In genomic region chr5:34335539-34336096, GRCm38 (mm10) we compare ENCODE assay signal across 7 mouse cellular contexts. TPM values are rescaled to one million over a fixed set of nuclear protein-coding genes. Genes with fewer than 3 reads are reported as not detected.
DNase-seq lines count a peak whose midpoint lies in the region; ATAC-seq and TF ChIP-seq lines count a peak whose summit lies in the region.

No protein-coding gene starts in this region.

- H3K4me3 ChIP-seq in testis, adult 2 months (ENCODE audit: control insufficient read depth, low read depth, low read length) = peak overlapping the region; percentile 93
- peak overlapping the region; percentile 94 for H3K4me3 ChIP-seq in embryonic facial prominence, embryonic 13.5 days
- H3K4me3 ChIP-seq in kidney, embryonic 16.5 days (ENCODE audit: low read length) = peak overlapping the region; percentile 98
- H3K4me3 ChIP-seq in midbrain, embryonic 12.5 days = peak overlapping the region; percentile 99

- H3K4me1 ChIP-seq in testis, adult 2 months (ENCODE audit: control insufficient read depth, insufficient read depth, low read length) = peaks cover 6% of the 10 kb centered on the region
- H3K4me1 ChIP-seq in embryonic facial prominence, embryonic 13.5 days = peaks cover 17% of the 10 kb centered on the region
- H3K4me1 ChIP-seq in kidney, embryonic 16.5 days (ENCODE audit: insufficient read depth, low read length) = peaks cover 23% of the 10 kb centered on the region
- H3K4me1 ChIP-seq in midbrain, embryonic 12.5 days = peaks cover 20% of the 10 kb centered on the region

- no peaks in the 10 kb centered on the region for H3K9me3 ChIP-seq in embryonic facial prominence, embryonic 13.5 days
- no peaks in the 10 kb centered on the region for H3K9me3 ChIP-seq in kidney, embryonic 16.5 days (ENCODE audit: low read length)
- no peaks in the 10 kb centered on the region for H3K9me3 ChIP-seq in midbrain, embryonic 12.5 days

- H3K4me2 ChIP-seq in embryonic facial prominence, embryonic 13.5 days = peak overlapping the region; percentile 88
- peak overlapping the region; percentile 83 for H3K4me2 ChIP-seq in kidney, embryonic 16.5 days (replicated peaks; ENCODE audit: low read depth, low read length)
- H3K4me2 ChIP-seq in midbrain, embryonic 12.5 days (replicated peaks) = peak overlapping the region; percentile 82

- 1% methylated on average over 21 of the region's 21 CpGs for WGBS in embryonic facial prominence, embryonic 13.5 days
- whole genome bisulfite sequencing in kidney, embryonic 16.5 days = 1% methylated on average over 21 of the region's 21 CpGs
- 3% methylated on average over 21 of the region's 21 CpGs for WGBS in midbrain, embryonic 12.5 days

- TF ChIP-seq POLR2A in testis, adult 2 months (IDR thresholded peaks at IDR 0.05; ENCODE audit: control insufficient read depth, low read depth, low read length) = no peak

- peak overlapping the region; percentile 97 for H3K27ac ChIP-seq in testis, adult 2 months (ENCODE audit: control insufficient read depth, insufficient read depth, low read depth, low read length)
- peak overlapping the region; percentile 93 for H3K27ac ChIP-seq in embryonic facial prominence, embryonic 13.5 days
- H3K27ac ChIP-seq in kidney, embryonic 16.5 days (ENCODE audit: low read length) = peak overlapping the region; percentile 92
- peak overlapping the region; percentile 85 for H3K27ac ChIP-seq in midbrain, embryonic 12.5 days (replicated peaks)

- peak overlapping the region; percentile 99 for H3K9ac ChIP-seq in embryonic facial prominence, embryonic 13.5 days
- H3K9ac ChIP-seq in kidney, embryonic 16.5 days (replicated peaks; ENCODE audit: low read length) = peak overlapping the region; percentile 98
- peak overlapping the region; percentile 94 for H3K9ac ChIP-seq in midbrain, embryonic 12.5 days (replicated peaks)

- H3K27me3 ChIP-seq in testis, adult 2 months (ENCODE audit: control insufficient read depth, insufficient read depth, low read length) = no peaks in the 10 kb centered on the region
- no peaks in the 10 kb centered on the region for H3K27me3 ChIP-seq in embryonic facial prominence, embryonic 13.5 days
- H3K27me3 ChIP-seq in kidney, embryonic 16.5 days (ENCODE audit: insufficient read depth, low read length) = no peaks in the 10 kb centered on the region
- no peaks in the 10 kb centered on the region for H3K27me3 ChIP-seq in midbrain, embryonic 12.5 days

- peak; percentile 34 for ATAC-seq in embryonic facial prominence, embryonic 13.5 days (ENCODE audit: insufficient number of reproducible peaks, insufficient read depth, low FRiP score, low TSS enrichment, low read depth)
- peak; percentile 78 for ATAC-seq in kidney, embryonic 16.5 days (ENCODE audit: low FRiP score, low TSS enrichment)
- no peak; the same call in none of the 2 replicates for ATAC-seq in midbrain, embryonic 12.5 days (ENCODE audit: low FRiP score, low read depth)

- H3K36me3 ChIP-seq in testis, adult 2 months (ENCODE audit: control insufficient read depth, insufficient read depth, low read length) = no peaks in the 10 kb centered on the region
- H3K36me3 ChIP-seq in embryonic facial prominence, embryonic 13.5 days = no peaks in the 10 kb centered on the region; the same call in 1 of the 2 replicates
- H3K36me3 ChIP-seq in kidney, embryonic 16.5 days (ENCODE audit: insufficient read depth, low read length) = 0 out of 2 replicates have a peak, but pooled peaks cover 3% of the 10 kb centered on the region
- H3K36me3 ChIP-seq in midbrain, embryonic 12.5 days = peaks cover 3% of the 10 kb centered on the region; the same call in 1 of the 2 replicates

- DNase-seq in testis, postnatal 10 days (ENCODE audit: low spot score) = no peak
- no peak for DNase-seq in B cell, adult 2 months
- no peak for DNase-seq in adrenal gland, adult 2 months

- no peak for TF ChIP-seq CTCF in testis, adult 2 months (IDR thresholded peaks at IDR 0.05; ENCODE audit: control insufficient read depth, insufficient read depth, insufficient replicate concordance, low read depth, low read length)

RNA-seq across cellular contexts. Expression of gene Rnf4, which starts 0.5 kb away (rescaled TPM):
- 82.2 and 102 TPM in 2 replicates for polyA plus RNA-seq in testis, adult 2 months (2012; rRNA removed)
- 157 and 170 TPM in 2 replicates for polyA plus RNA-seq in embryonic facial prominence, embryonic 13.5 days (2015; fragmentation: Nextera tagmentation; extraction: Ambion mirVana)
- polyA plus RNA-seq in kidney, embryonic 16.5 days (2015; fragmentation: Nextera tagmentation; extraction: Ambion mirVana) = 192 and 196 TPM in 2 replicates
- polyA plus RNA-seq in midbrain, embryonic 12.5 days (2016; fragmentation: Nextera tagmentation; extraction: Ambion mirVana) = 155 and 172 TPM in 2 replicates
- total RNA-seq in adrenal gland, adult 2 months (2021) = 100 to 1,000 TPM in 1 of 2 experiments, 10 to 100 TPM in 1; 88.6 to 107 TPM
- polyA plus RNA-seq in adrenal gland, adult 2 months (2012; rRNA removed) = 25.7 and 29.2 TPM in 2 replicates

RNA-seq across cellular contexts. Expression of gene Fam193a, which starts 34.1 kb away (rescaled TPM):
- 137 and 148 TPM in 2 replicates for polyA plus RNA-seq in testis, adult 2 months (2012; rRNA removed)
- polyA plus RNA-seq in embryonic facial prominence, embryonic 13.5 days (2015; fragmentation: Nextera tagmentation; extraction: Ambion mirVana) = 17.7 and 19.7 TPM in 2 replicates
- polyA plus RNA-seq in kidney, embryonic 16.5 days (2015; fragmentation: Nextera tagmentation; extraction: Ambion mirVana) = 10.1 and 11.4 TPM in 2 replicates
- 17.4 and 18.9 TPM in 2 replicates for polyA plus RNA-seq in midbrain, embryonic 12.5 days (2016; fragmentation: Nextera tagmentation; extraction: Ambion mirVana)
- 10 to 100 TPM; 24.5 to 36.6 TPM for total RNA-seq in adrenal gland, adult 2 months (2021)
- polyA plus RNA-seq in adrenal gland, adult 2 months (2012; rRNA removed) = 21.8 and 50.3 TPM in 2 replicates

RNA-seq across cellular contexts. Expression of gene Cfap99, which starts 47.2 kb away (rescaled TPM):
- polyA plus RNA-seq in testis, adult 2 months (2012; rRNA removed) = 23.1 and 25.7 TPM in 2 replicates
- not detected in 2 replicates for polyA plus RNA-seq in embryonic facial prominence, embryonic 13.5 days (2015; fragmentation: Nextera tagmentation; extraction: Ambion mirVana)
- not detected in 2 replicates for polyA plus RNA-seq in kidney, embryonic 16.5 days (2015; fragmentation: Nextera tagmentation; extraction: Ambion mirVana)
- not detected in 2 replicates for polyA plus RNA-seq in midbrain, embryonic 12.5 days (2016; fragmentation: Nextera tagmentation; extraction: Ambion mirVana)
- not detected for total RNA-seq in adrenal gland, adult 2 months (2021)
- not detected in 2 replicates for polyA plus RNA-seq in adrenal gland, adult 2 months (2012; rRNA removed)

RNA-seq across cellular contexts. Expression of gene Zfyve28, which starts 47.4 kb away (rescaled TPM):
- 2.5 and 3.2 TPM in 2 replicates for polyA plus RNA-seq in testis, adult 2 months (2012; rRNA removed)
- polyA plus RNA-seq in embryonic facial prominence, embryonic 13.5 days (2015; fragmentation: Nextera tagmentation; extraction: Ambion mirVana) = 1.8 and 2.4 TPM in 2 replicates
- polyA plus RNA-seq in kidney, embryonic 16.5 days (2015; fragmentation: Nextera tagmentation; extraction: Ambion mirVana) = 0.21 and 0.34 TPM in 2 replicates
- 1.9 and 2.5 TPM in 2 replicates for polyA plus RNA-seq in midbrain, embryonic 12.5 days (2016; fragmentation: Nextera tagmentation; extraction: Ambion mirVana)
- under 1 TPM; 0.40 to 0.90 TPM for total RNA-seq in adrenal gland, adult 2 months (2021)
- polyA plus RNA-seq in adrenal gland, adult 2 months (2012; rRNA removed) = 1.6 and 3.8 TPM in 2 replicates

Comparison
In these comparisons a context has a peak if more than half of its experiments do, and no peak if none do; other contexts are left out.
1. RNA of gene Cfap99, which starts 47.2 kb away (polyA plus RNA-seq): 23.1 to 25.7 TPM in testis, adult 2 months; not detected in embryonic facial prominence, embryonic 13.5 days, not detected in kidney, embryonic 16.5 days, not detected in midbrain, embryonic 12.5 days and not detected in adrenal gland, adult 2 months; every median in the first group is over 10 times any median in the second.
2. Peak in every context shown above with its lines, with median percentiles within 50 percentile points of each other: H3K27ac ChIP-seq, H3K4me3 ChIP-seq, H3K4me2 ChIP-seq and H3K9ac ChIP-seq.